Mouse (Mus musculus): ENCODE data around the gene Skap2.

Gene Skap2

GRCm38 (mm10) chr6:51889824-51890223, 122.5 kb downstream of the Skap2 start:
- no peak for DNase-seq (ENCODE audit: low spot score)

GRCm38 (mm10) chr6:51886902-51887431, 125.4 kb downstream of the Skap2 start:
- no peak for DNase-seq (ENCODE audit: low spot score)

GRCm38 (mm10) chr6:51882880-51883274, 129.5 kb downstream of the Skap2 start:
- DNase-seq (ENCODE audit: low spot score): no peak

GRCm38 (mm10) chr6:51882266-51882879, 130.0 kb downstream of the Skap2 start:
- no peak for DNase-seq (ENCODE audit: low spot score)

GRCm38 (mm10) chr6:51881181-51881968, 131.0 kb downstream of the Skap2 start:
- no peak for DNase-seq (ENCODE audit: low spot score)

- DNase-seq (ENCODE audit: low spot score): no peak
Observed at GRCm38 (mm10) chr6:51880778-51881177, 131.6 kb downstream of the Skap2 start.

GRCm38 (mm10) chr6:51878551-51878950, 133.8 kb downstream of the Skap2 start:
- DNase-seq (ENCODE audit: low spot score): no peak

GRCm38 (mm10) chr6:51876841-51877553, 135.4 kb downstream of the Skap2 start:
- no peak for DNase-seq (ENCODE audit: low spot score)

GRCm38 (mm10) chr6:51875884-51876626, 136.3 kb downstream of the Skap2 start:
- peak; percentile 85 for DNase-seq (ENCODE audit: low spot score)

GRCm38 (mm10) chr6:51874035-51874434, 138.3 kb downstream of the Skap2 start:
- no peak for DNase-seq (ENCODE audit: low spot score)

GRCm38 (mm10) chr6:51871135-51871534, 141.2 kb downstream of the Skap2 start:
- peak; percentile 60 for DNase-seq (ENCODE audit: low spot score)

- DNase-seq (ENCODE audit: low spot score): no peak
Observed at GRCm38 (mm10) chr6:51870294-51870693, 142.1 kb downstream of the Skap2 start.

GRCm38 (mm10) chr6:51866596-51866995, 145.8 kb downstream of the Skap2 start:
- no peak for DNase-seq (ENCODE audit: low spot score)

GRCm38 (mm10) chr6:51863508-51863907, 148.8 kb downstream of the Skap2 start:
- no peak for DNase-seq (ENCODE audit: low spot score)

- DNase-seq (ENCODE audit: low spot score): peak; percentile 43
Observed at GRCm38 (mm10) chr6:51860300-51860699, 152.0 kb downstream of the Skap2 start.

GRCm38 (mm10) chr6:51857821-51858220, 154.5 kb downstream of the Skap2 start:
- peak; percentile 99 for DNase-seq (ENCODE audit: low spot score)

GRCm38 (mm10) chr6:51853291-51853690, 159.1 kb downstream of the Skap2 start:
- DNase-seq (ENCODE audit: low spot score): no peak

- no peak for DNase-seq (ENCODE audit: low spot score)
Observed at GRCm38 (mm10) chr6:51852643-51853042, 159.7 kb downstream of the Skap2 start.

- no peak for DNase-seq (ENCODE audit: low spot score)
Observed at GRCm38 (mm10) chr6:51851544-51851943, 160.8 kb downstream of the Skap2 start.

- DNase-seq (ENCODE audit: low spot score): no peak
Observed at GRCm38 (mm10) chr6:51850030-51850817, 162.1 kb downstream of the Skap2 start.

- no peak for DNase-seq (ENCODE audit: low spot score)
Observed at GRCm38 (mm10) chr6:51849561-51849960, 162.8 kb downstream of the Skap2 start.
